Mouse (Mus musculus) limb, embryonic 14.5 days (tissue): ENCODE measurements around the gene Ints1. TPM values are rescaled to one million over a fixed set of nuclear protein-coding genes. Genes with fewer than 3 reads are reported as not detected.

Experiments used
- ATAC-seq: fragments of 200-750 bp; cut with Nextera tagmentation; 2 replicates; pipeline ENCODE4 v1.8.0; 2017; ENCODE audit warnings: low read depth, moderate number of reproducible peaks, moderate TSS enrichment; ENCODE audit not compliant: low FRiP score
- DNase-seq: peaks from one replicate; pipeline ENCODE4 v3.0.0-alpha.2; 2015; ENCODE audit warnings: low spot score
- H3K27ac ChIP-seq: fragments of 300-500 bp; sonication (generic); replicated peaks from 2 replicates; pipeline ENCODE4 v1.5.1; 2014; ENCODE audit warnings: low read depth, mild to moderate bottlenecking, low read length, moderate library complexity, mixed read lengths
- H3K27me3 ChIP-seq: fragments of 300-500 bp; sonication (generic); 2 replicates; pipeline ENCODE4 v1.6.1; 2014; ENCODE audit warnings: low read length, mixed read lengths; ENCODE audit not compliant: control insufficient read depth, insufficient read depth
- H3K36me3 ChIP-seq: fragments of 300-500 bp; sonication (generic); 2 replicates; pipeline ENCODE4 v1.6.1; 2014; ENCODE audit warnings: mild to moderate bottlenecking, low read length, moderate library complexity, mixed read lengths; ENCODE audit not compliant: control insufficient read depth, insufficient read depth
- H3K4me1 ChIP-seq: fragments of 300-500 bp; sonication (generic); 2 replicates; pipeline ENCODE4 v1.6.1; 2014; ENCODE audit warnings: antibody characterized with exemption, low read length, mixed read lengths; ENCODE audit not compliant: control insufficient read depth, insufficient read depth
- H3K4me2 ChIP-seq: fragments of 300-500 bp; sonication (generic); replicated peaks from 2 replicates; pipeline ENCODE4 v1.6.1; 2014; ENCODE audit warnings: low read depth, mild to moderate bottlenecking, low read length, moderate library complexity; ENCODE audit not compliant: severe bottlenecking
- H3K4me3 ChIP-seq: fragments of 300-500 bp; sonication (generic); replicated peaks from 2 replicates; pipeline ENCODE4 v1.5.1; 2014; ENCODE audit warnings: low read length
- H3K9ac ChIP-seq: fragments of 300-500 bp; sonication (generic); 2 replicates; pipeline ENCODE4 v1.6.1; 2014; ENCODE audit warnings: mild to moderate bottlenecking, low read depth, low read length, moderate library complexity; ENCODE audit not compliant: severe bottlenecking
- H3K9me3 ChIP-seq: fragments of 300-500 bp; sonication (generic); 2 replicates; pipeline ENCODE4 v1.6.1; 2016; ENCODE audit warnings: low read length; ENCODE audit not compliant: control insufficient read depth
- POLR2A ChIP-seq: fragments of 200-500 bp; IDR thresholded peaks from 2 replicates; pipeline ENCODE4 v1.8.0; 2012; ENCODE audit warnings: inconsistent platforms, mild to moderate bottlenecking, moderate library complexity, borderline replicate concordance; ENCODE audit not compliant: insufficient read depth, insufficient read length; ENCODE audit errors: extremely low read depth
- WGBS: fragments of 180-500 bp; shearing (Covaris S2); extraction: QIAGEN DNeasy Blood & Tissue Kit; methylation state at CpG from one replicate; pipeline ENCODE4 v1.1.7; 2014; 5-methylcytosine and 5-hydroxymethylcytosine counted together
- polyA plus RNA-seq, 2 experiments: library from polyadenylated mRNA; depleted of rRNA in 1 of 2; stranded (reverse) in 1 of 2; unstranded in 1 of 2; fragments of >200 nt; fragmentation: Nextera tagmentation in 1 of 2; extraction: Ambion mirVana in 1 of 2; gene quantifications; 2 replicates each; pipeline versions ENCODE4 v1.2.1 to v1.2.3; 2012 to 2014

Ints1 gene
- polyA plus RNA-seq, 2 experiments: 35.5 to 50.1 TPM

- TF ChIP-seq POLR2A: no peak
- no peak overlapping the region for H3K4me2 ChIP-seq
- H3K9ac ChIP-seq: no peak overlapping the region
- no peaks in the 10 kb centered on the region for H3K4me1 ChIP-seq
- H3K27me3 ChIP-seq: peaks cover 18% of the 10 kb centered on the region; the same call in 1 of the 2 replicates
- ATAC-seq (no peak), DNase-seq (no peak)
- no peak overlapping the region for H3K4me3 ChIP-seq
- no peaks in the 10 kb centered on the region for H3K36me3 ChIP-seq
- 70% methylated on average over 20 of the region's 20 CpGs for WGBS
- H3K9me3 ChIP-seq: no peaks in the 10 kb centered on the region
- no peak overlapping the region for H3K27ac ChIP-seq
Measured at GRCm38 (mm10) chr5:139812398-139813125, 37.1 kb upstream of the Ints1 start.

- TF ChIP-seq POLR2A: no peak
- no peak overlapping the region for H3K27ac ChIP-seq
- H3K27me3 ChIP-seq: peaks cover 18% of the 10 kb centered on the region; the same call in 1 of the 2 replicates
- H3K4me3 ChIP-seq: no peak overlapping the region
- no peak overlapping the region for H3K9ac ChIP-seq
- H3K4me1 ChIP-seq: no peaks in the 10 kb centered on the region
- no peaks in the 10 kb centered on the region for H3K9me3 ChIP-seq
- no peak overlapping the region for H3K4me2 ChIP-seq
- ATAC-seq: no peak
- 69% methylated on average over 15 of the region's 15 CpGs for WGBS
- no peaks in the 10 kb centered on the region for H3K36me3 ChIP-seq
- no peak for DNase-seq
Measured at GRCm38 (mm10) chr5:139811677-139812397, 36.4 kb upstream of the Ints1 start.

GRCm38 (mm10) chr5:139809397-139809796 lies 33.9 kb upstream of the Ints1 start:
- WGBS: 61% methylated on average over 4 of the region's 4 CpGs
- DNase-seq (no peak), ATAC-seq (no peak)

GRCm38 (mm10) chr5:139805924-139806323 lies 30.4 kb upstream of the Ints1 start:
- Histone ChIP-seq H3K4me2 (no peak overlapping the region), H3K4me3 (no peak overlapping the region), H3K4me1 (peaks cover 12% of the 10 kb centered on the region), H3K27me3 (no peaks in the 10 kb centered on the region), H3K9me3 (no peaks in the 10 kb centered on the region), H3K36me3 (peaks cover 4% of the 10 kb centered on the region), H3K9ac (no peak overlapping the region), H3K27ac (no peak overlapping the region)
- no peak for TF ChIP-seq POLR2A
- WGBS: 85% methylated on average over 8 of the region's 8 CpGs
- ATAC-seq: no peak
- DNase-seq: no peak

More at GRCm38 (mm10) chr5:139809397-139809796, 33.9 kb upstream of the Ints1 start:
- H3K9ac ChIP-seq: no peak overlapping the region
- no peak overlapping the region for H3K27ac ChIP-seq
- H3K27me3 ChIP-seq: peaks cover 15% of the 10 kb centered on the region; the same call in 1 of the 2 replicates
- H3K36me3 ChIP-seq: no peaks in the 10 kb centered on the region
- H3K4me1 ChIP-seq: no peaks in the 10 kb centered on the region
- H3K9me3 ChIP-seq: no peaks in the 10 kb centered on the region
- no peak overlapping the region for H3K4me2 ChIP-seq
- no peak overlapping the region for H3K4me3 ChIP-seq
- no peak for TF ChIP-seq POLR2A

GRCm38 (mm10) chr5:139804573-139805111 lies 29.2 kb upstream of the Ints1 start:
- ATAC-seq (no peak), DNase-seq (no peak)
- no peak for TF ChIP-seq POLR2A
- Histone ChIP-seq H3K36me3 (peaks cover 14% of the 10 kb centered on the region), H3K4me2 (no peak overlapping the region), H3K4me3 (no peak overlapping the region), H3K9me3 (no peaks in the 10 kb centered on the region), H3K27me3 (no peaks in the 10 kb centered on the region), H3K27ac (no peak overlapping the region), H3K9ac (no peak overlapping the region), H3K4me1 (peaks cover 12% of the 10 kb centered on the region)
- 89% methylated on average over 11 of the region's 11 CpGs for WGBS
